Mouse (Mus musculus): ENCODE measurements around the gene Fbp1.

GRCm38 (mm10) chr13:62926479-62926878 is 38.4 kb upstream of the Fbp1 start:
- TF ChIP-seq GATA1 (IDR thresholded peaks at IDR 0.05; ENCODE audit: borderline replicate concordance, low read length) (no peak), FLI1 (IDR thresholded peaks at IDR 0.05; ENCODE audit: low read length) (no peak)

Measured in megakaryocyte, embryonic 14.5 days (primary cell).